Mouse (Mus musculus): ENCODE results near the gene Chfr. TPM values are rescaled to one million over a fixed set of nuclear protein-coding genes. Genes with fewer than 3 reads are reported as not detected.
"Not testable (repeated sequence)": the region's sequence is repeated elsewhere in the genome, so short reads cannot be mapped to it uniquely, and the experiment has no call there.

The Chfr gene
- polyA plus RNA-seq, 1 experiment = 20.4 TPM

GRCm38 (mm10) chr5:110109991-110110441 is 25.6 kb upstream of the Chfr start, which contains the start of gene Zfp605:
Gene Zfp605, plus strand, starts transcription at chr5:110110092.
- TF ChIP-seq USF1 (IDR thresholded peaks at IDR 0.05; ENCODE audit: low read depth) (no peak), POLR2AphosphoS2 (IDR thresholded peaks at IDR 0.05; ENCODE audit: insufficient read length, low read depth) (peak; percentile 42), SRF (IDR thresholded peaks at IDR 0.05; ENCODE audit: control insufficient read depth, insufficient read length, low read depth) (no peak), REST (IDR thresholded peaks at IDR 0.05; ENCODE audit: insufficient read depth, insufficient read length) (no peak), MYOG (IDR thresholded peaks at IDR 0.05; ENCODE audit: control insufficient read depth in 1 of 3, insufficient read depth in 1 of 3, insufficient read length in 2 of 3, low read depth in 2 of 3) (peak; percentile 18 to 80 (median 69)), TCF3 (IDR thresholded peaks at IDR 0.05; ENCODE audit: insufficient read length, low read depth) (no peak), MYOD1 (IDR thresholded peaks at IDR 0.05; ENCODE audit: control insufficient read depth in 1 of 3, insufficient read length in 2 of 3, low read depth in 2 of 3) (peak; percentile 75 to 93 (median 89)), CEBPB (IDR thresholded peaks at IDR 0.05; ENCODE audit: insufficient read depth, poor library complexity, severe bottlenecking) (no peak), MAX (IDR thresholded peaks at IDR 0.05; ENCODE audit: low read depth) (no peak), E2F4 (IDR thresholded peaks at IDR 0.05; ENCODE audit: insufficient read depth) (no peak), POLR2A (IDR thresholded peaks at IDR 0.05; ENCODE audit: insufficient read length, low read depth) (peak; percentile 53), TCF12 (IDR thresholded peaks at IDR 0.05; ENCODE audit: insufficient read depth, poor library complexity, severe bottlenecking) (no peak)
- peaks cover 17% of the 10 kb centered on the region for H3K79me2 ChIP-seq (ENCODE audit: control insufficient read depth, insufficient read depth)

DNA sequence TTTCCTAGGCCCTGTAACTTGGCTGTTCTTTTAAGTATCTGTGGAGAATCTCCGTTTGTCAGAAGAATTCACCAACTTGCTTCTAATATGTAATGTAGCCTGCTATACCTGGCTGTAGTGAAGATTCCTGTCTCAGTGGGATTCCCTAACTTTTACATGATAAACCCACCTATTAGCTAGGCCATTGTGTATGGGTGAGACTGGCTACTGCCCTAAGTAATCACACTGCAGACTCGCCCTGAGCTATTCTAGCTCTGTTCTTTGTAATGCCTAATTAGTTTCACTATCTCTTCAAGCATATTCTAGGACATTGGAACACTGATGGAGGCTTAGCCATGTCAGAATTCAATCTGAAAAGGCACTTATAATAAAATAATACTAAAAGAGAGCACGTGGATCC is 13.3 kb upstream of the Chfr start:
- H3K4me2 ChIP-seq (ENCODE audit: low read depth); H3ac ChIP-seq (ENCODE audit: control insufficient read depth, insufficient read length); H3K27me3 ChIP-seq (ENCODE audit: control insufficient read depth, insufficient read depth, insufficient read length); H3K4me3 ChIP-seq; H3K79me2 ChIP-seq (ENCODE audit: control insufficient read depth, insufficient read depth); H3K36me3 ChIP-seq (ENCODE audit: control insufficient read depth, insufficient read depth): not testable (repeated sequence)

More at GRCm38 (mm10) chr5:110109991-110110441, 25.6 kb upstream of the Chfr start, which contains the start of gene Zfp605:
- H3K36me3 ChIP-seq (ENCODE audit: control insufficient read depth, insufficient read depth) = peaks cover 6% of the 10 kb centered on the region
- H3ac ChIP-seq (ENCODE audit: control insufficient read depth, insufficient read length) = no peak within 1 kb of the TSS
- no peaks in the 10 kb centered on the region for H3K27me3 ChIP-seq (ENCODE audit: control insufficient read depth, insufficient read depth, insufficient read length)
- H3K4me3 ChIP-seq = peak within 1 kb of the TSS; percentile 38
- H3K4me2 ChIP-seq (ENCODE audit: low read depth) = peak within 1 kb of the TSS; percentile 74

DNA sequence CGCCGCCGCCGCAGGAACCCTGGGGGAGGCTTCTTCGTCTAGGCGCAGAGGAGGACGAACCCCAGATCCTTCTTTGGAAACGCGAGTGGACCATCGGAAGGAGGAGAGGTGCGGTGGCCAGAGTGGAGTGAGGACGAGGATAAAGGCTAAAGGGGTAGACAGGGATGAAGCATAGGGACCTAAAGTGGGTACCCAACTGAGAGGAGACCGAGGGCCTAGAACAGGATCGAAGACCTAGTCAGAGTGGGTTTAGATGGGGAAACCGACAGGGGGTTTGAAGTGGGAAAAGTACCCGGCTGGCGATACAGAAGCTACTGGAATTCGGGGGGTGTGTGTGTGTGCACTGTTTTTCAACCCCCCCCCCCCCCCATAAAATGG is 434 bp downstream of the Chfr start:
- H3K27me3 ChIP-seq (ENCODE audit: control insufficient read depth, insufficient read depth, insufficient read length) = no peaks in the 10 kb centered on the region
- no peaks in the 10 kb centered on the region for H3K36me3 ChIP-seq (ENCODE audit: control insufficient read depth, insufficient read depth)
- H3K79me2 ChIP-seq (ENCODE audit: control insufficient read depth, insufficient read depth) = peaks cover 12% of the 10 kb centered on the region
- H3ac ChIP-seq (ENCODE audit: control insufficient read depth, insufficient read length) = peak overlapping the region; percentile 26
- TF ChIP-seq SRF (IDR thresholded peaks at IDR 0.05; ENCODE audit: control insufficient read depth, insufficient read length, low read depth) (no peak), REST (IDR thresholded peaks at IDR 0.05; ENCODE audit: insufficient read depth, insufficient read length) (no peak), MAX (IDR thresholded peaks at IDR 0.05; ENCODE audit: low read depth) (no peak), POLR2AphosphoS2 (IDR thresholded peaks at IDR 0.05; ENCODE audit: insufficient read length, low read depth) (no peak), E2F4 (IDR thresholded peaks at IDR 0.05; ENCODE audit: insufficient read depth) (no peak), MYOG (IDR thresholded peaks at IDR 0.05; ENCODE audit: control insufficient read depth in 1 of 3, insufficient read depth in 1 of 3, insufficient read length in 2 of 3, low read depth in 2 of 3) (no peak), POLR2A (IDR thresholded peaks at IDR 0.05; ENCODE audit: insufficient read length, low read depth) (no peak), CEBPB (IDR thresholded peaks at IDR 0.05; ENCODE audit: insufficient read depth, poor library complexity, severe bottlenecking) (no peak), TCF12 (IDR thresholded peaks at IDR 0.05; ENCODE audit: insufficient read depth, poor library complexity, severe bottlenecking) (no peak), TCF3 (IDR thresholded peaks at IDR 0.05; ENCODE audit: insufficient read length, low read depth) (no peak), MYOD1 (IDR thresholded peaks at IDR 0.05; ENCODE audit: control insufficient read depth in 1 of 3, insufficient read length in 2 of 3, low read depth in 2 of 3) (no peak), USF1 (IDR thresholded peaks at IDR 0.05; ENCODE audit: low read depth) (no peak)
- H3K4me3 ChIP-seq = peak overlapping the region; percentile 69
- peak overlapping the region; percentile 67 for H3K4me2 ChIP-seq (ENCODE audit: low read depth)

- TF ChIP-seq POLR2AphosphoS2 (IDR thresholded peaks at IDR 0.05; ENCODE audit: insufficient read length, low read depth) (no peak), POLR2A (IDR thresholded peaks at IDR 0.05; ENCODE audit: insufficient read length, low read depth) (no peak), REST (IDR thresholded peaks at IDR 0.05; ENCODE audit: insufficient read depth, insufficient read length) (no peak), MYOG (IDR thresholded peaks at IDR 0.05; ENCODE audit: control insufficient read depth in 1 of 3, insufficient read depth in 1 of 3, insufficient read length in 2 of 3, low read depth in 2 of 3) (no peak), MYOD1 (IDR thresholded peaks at IDR 0.05; ENCODE audit: control insufficient read depth in 1 of 3, insufficient read length in 2 of 3, low read depth in 2 of 3) (no peak), CEBPB (IDR thresholded peaks at IDR 0.05; ENCODE audit: insufficient read depth, poor library complexity, severe bottlenecking) (no peak), TCF12 (IDR thresholded peaks at IDR 0.05; ENCODE audit: insufficient read depth, poor library complexity, severe bottlenecking) (no peak), SRF (IDR thresholded peaks at IDR 0.05; ENCODE audit: control insufficient read depth, insufficient read length, low read depth) (no peak)
- H3K4me3 ChIP-seq = no peak overlapping the region
- no peaks in the 10 kb centered on the region for H3K27me3 ChIP-seq (ENCODE audit: control insufficient read depth, insufficient read depth, insufficient read length)
- H3K79me2 ChIP-seq (ENCODE audit: control insufficient read depth, insufficient read depth) = peaks cover 12% of the 10 kb centered on the region
- H3K4me2 ChIP-seq (ENCODE audit: low read depth) = no peak overlapping the region
- H3K36me3 ChIP-seq (ENCODE audit: control insufficient read depth, insufficient read depth) = no peaks in the 10 kb centered on the region
- H3ac ChIP-seq (ENCODE audit: control insufficient read depth, insufficient read length) = no peak overlapping the region
Measured at GRCm38 (mm10) chr5:110137816-110138215, 2.2 kb downstream of the Chfr start.

- H3ac ChIP-seq (ENCODE audit: control insufficient read depth, insufficient read length) = no peak overlapping the region
- H3K36me3 ChIP-seq (ENCODE audit: control insufficient read depth, insufficient read depth) = peaks cover 5% of the 10 kb centered on the region
- no peak for TF ChIP-seq E2F4 (IDR thresholded peaks at IDR 0.05; ENCODE audit: insufficient read depth)
- no peak for TF ChIP-seq CEBPB (IDR thresholded peaks at IDR 0.05; ENCODE audit: insufficient read depth, poor library complexity, severe bottlenecking)
- no peak for TF ChIP-seq POLR2AphosphoS2 (IDR thresholded peaks at IDR 0.05; ENCODE audit: insufficient read length, low read depth)
- TF ChIP-seq MYOG (IDR thresholded peaks at IDR 0.05; ENCODE audit: control insufficient read depth in 1 of 3, insufficient read depth in 1 of 3, insufficient read length in 2 of 3, low read depth in 2 of 3) = no peak
- no peak for TF ChIP-seq TCF12 (IDR thresholded peaks at IDR 0.05; ENCODE audit: insufficient read depth, poor library complexity, severe bottlenecking)
- TF ChIP-seq MAX (IDR thresholded peaks at IDR 0.05; ENCODE audit: low read depth) = no peak
- H3K4me2 ChIP-seq (ENCODE audit: low read depth) = no peak overlapping the region
- no peak overlapping the region for H3K4me3 ChIP-seq
- H3K27me3 ChIP-seq (ENCODE audit: control insufficient read depth, insufficient read depth, insufficient read length) = no peaks in the 10 kb centered on the region
- peaks cover 12% of the 10 kb centered on the region for H3K79me2 ChIP-seq (ENCODE audit: control insufficient read depth, insufficient read depth)
Measured at GRCm38 (mm10) chr5:110139325-110139724, 3.7 kb downstream of the Chfr start.

Data from myocyte (in vitro differentiated cells).